Mouse (Mus musculus): Measurements from ENCODE around the gene Prss8.

The Prss8 gene

DNA sequence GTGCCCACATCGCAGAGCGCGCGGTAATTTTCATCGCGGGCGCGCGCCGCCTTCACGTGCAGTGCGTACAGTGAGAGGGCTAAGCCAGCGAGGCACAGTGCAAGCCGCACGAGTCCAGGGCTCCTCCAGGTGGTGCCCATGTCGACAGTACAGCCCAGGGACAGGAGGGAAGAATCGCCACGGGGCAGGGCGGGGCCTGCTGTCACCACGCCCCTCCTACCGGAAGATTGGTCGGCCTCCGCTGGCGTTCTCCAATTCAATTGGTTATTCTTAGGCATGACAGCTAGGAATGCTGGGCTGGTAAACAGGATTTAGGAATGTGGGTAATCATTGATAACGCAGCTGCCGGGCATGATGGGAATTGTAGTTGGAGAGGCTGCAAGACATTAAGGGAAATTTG lies 34.5 kb downstream of the Prss8 start, which contains the start of the genes Gm21974 and Vkorc1:
TSS of gene Gm21974 (minus strand) at position 13 of the 400 bp plus-strand sequence.
TSS of gene Vkorc1 (minus strand) at position 176 of the 400 bp plus-strand sequence.
- peak; percentile 95 for DNase-seq (ENCODE audit: low spot score)

DNA sequence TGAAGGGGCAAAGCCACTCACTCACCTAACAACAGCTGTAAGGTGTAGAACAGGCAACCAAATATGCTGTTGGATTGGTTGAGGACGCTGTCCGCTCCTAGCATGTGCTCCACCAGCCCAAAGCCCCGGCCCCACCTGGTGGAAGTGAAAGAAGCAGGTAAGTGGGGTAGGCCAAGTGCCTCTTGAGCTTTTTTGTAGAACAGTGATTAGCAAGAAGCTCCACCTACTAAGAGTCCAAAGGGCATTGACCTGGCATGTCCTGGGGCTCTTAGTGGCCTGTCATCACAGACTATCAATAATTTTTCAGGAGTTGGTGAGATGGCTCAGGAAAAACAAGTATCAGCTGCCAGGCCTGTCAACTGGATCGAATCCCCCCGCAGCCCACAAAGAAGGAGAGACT lies 35.4 kb downstream of the Prss8 start:
- DNase-seq (ENCODE audit: low spot score): no peak

DNA sequence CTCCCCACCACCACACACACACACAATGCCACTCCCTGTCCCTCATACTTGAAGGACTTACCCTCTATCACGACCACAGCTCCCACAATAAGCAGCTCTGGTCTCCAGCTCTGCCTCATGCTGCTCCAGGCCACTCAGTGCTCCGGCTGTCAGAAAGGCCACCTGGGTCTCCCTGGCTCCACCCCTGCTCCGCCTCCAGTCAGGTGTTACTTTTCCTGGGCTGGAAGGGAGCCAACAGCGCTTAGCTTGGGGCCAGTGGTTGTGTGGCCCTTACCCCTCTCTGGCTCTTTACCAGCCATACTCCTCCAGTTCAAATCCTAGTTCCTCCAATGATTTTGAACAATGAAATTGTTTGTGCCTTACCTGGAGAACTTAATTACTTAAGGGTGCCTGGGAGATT lies 39.1 kb downstream of the Prss8 start, which contains the start of gene Prss53:
TSS of gene Prss53 (minus strand) at position 173 of the 400 bp plus-strand sequence.
- DNase-seq (ENCODE audit: low spot score): no peak

DNA sequence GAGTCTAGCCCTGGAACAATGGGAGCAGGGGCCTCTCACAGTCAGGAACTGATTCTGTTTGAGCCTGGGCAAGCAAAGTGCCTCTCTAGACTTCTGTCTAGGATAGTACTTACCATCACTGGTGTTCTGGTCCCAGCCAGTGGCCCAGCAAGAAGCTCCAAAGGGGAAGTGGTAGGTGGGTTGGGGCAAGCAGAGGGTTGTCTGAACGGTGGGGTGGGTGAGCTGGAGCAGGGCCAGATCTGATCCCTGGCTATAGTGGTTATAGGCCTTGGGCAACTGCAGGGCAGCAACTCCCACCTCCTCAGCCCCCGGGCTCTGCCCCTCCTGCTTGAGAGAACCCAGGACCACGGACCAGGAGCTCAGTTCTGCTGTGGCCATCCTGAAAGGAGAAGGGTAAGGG lies 41.1 kb downstream of the Prss8 start:
- DNase-seq (ENCODE audit: low spot score): no peak

DNA sequence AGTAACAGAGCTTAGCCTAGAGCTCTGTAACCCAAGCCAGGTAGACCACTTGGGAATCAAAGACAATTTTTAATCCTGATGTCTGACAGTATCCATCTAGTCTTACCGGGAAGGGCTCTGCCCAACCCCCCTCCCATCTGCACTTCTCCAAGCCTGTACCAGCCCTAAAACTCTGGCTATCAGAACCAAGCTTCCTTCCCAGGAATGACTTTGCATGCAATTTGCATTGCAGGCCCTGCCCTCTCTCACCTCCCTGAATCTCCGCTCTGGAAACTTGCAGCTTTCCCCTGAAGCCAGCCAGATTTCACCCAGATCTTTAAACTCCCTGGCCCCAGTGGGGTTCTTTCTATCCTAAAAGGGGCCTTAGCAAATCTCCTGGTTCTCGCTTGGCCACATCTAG lies 42.1 kb downstream of the Prss8 start:
- DNase-seq (ENCODE audit: low spot score): no peak

DNA sequence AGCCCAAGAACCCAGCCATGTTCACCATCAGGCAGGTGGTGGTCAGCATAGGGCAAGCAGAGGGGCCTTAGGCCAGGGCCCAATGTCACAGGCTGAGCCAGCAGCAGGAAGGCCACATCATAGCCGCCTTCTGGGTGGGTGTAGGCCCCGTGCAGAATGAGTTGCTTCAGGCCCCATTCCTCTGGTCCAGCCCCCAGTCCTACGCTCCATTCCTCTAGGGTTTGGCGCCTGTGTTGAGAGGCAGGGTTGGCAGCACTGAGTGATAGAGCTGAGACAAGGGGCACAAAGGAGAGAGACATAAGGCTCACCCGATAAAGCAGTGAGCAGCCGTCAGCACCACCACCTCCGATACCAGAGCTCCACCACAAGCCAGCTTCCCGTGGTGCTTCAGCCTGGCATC lies 42.7 kb downstream of the Prss8 start:
- no peak for DNase-seq (ENCODE audit: low spot score)

DNA sequence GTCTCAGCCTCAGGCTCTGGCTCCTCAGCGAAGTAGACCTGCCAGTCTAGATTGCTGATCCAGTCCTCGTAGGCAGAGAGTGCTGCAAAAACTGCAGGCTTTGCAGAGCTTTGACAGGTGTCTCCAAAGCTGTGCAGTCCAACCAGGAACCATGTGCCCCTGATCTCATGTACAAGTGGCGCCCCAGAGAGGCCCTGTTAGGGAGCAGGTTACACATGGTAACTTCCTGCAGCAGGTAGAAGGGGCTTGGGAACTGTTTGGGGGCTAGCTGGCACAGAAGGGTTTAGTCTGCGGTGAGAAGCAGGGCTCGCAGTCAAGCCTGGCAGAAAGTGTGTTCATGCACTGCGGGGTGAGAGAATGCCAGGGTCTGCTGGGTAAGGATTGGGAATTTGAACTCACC lies 43.4 kb downstream of the Prss8 start:
- no peak for DNase-seq (ENCODE audit: low spot score)

DNA sequence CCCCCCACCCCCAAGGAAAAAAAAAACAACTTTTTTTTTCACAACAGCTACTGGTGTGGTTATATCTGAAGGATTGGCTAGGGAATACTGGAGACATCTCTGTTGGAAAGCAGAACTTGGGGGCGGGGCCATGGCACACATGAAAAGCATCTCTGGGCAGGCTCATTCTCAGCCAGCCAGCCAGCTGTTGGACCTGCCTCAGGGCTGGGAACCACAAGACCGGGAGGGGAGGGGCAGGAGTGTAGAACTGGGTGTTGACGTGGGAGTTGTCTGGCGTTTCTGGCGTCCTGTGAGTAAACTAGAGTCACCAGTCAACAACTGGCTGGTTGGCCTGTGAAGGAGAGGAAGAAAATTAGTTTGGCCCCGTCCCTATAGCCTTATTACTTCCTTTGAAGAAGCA lies 44.0 kb downstream of the Prss8 start:
- DNase-seq (ENCODE audit: low spot score): peak; percentile 73

DNA sequence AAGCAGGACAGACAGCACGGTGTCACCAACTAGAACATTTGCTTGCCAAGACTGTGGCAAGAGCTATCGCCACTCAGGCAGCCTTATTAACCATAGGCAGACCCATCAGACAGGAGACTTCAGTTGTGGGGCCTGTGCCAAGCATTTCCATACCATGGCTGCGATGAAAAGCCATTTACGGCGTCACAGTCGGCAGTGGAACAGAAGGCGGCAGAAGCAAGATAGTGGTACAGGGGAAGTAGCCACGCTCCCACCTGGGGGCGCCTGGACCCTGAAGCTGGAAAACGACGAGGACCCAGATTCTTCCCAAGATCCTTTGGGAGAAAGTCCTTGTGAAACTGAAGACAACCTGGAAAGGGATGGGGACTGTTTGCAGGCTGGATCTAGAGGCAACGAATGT lies 49.5 kb downstream of the Prss8 start:
- DNase-seq (ENCODE audit: low spot score): no peak

DNA sequence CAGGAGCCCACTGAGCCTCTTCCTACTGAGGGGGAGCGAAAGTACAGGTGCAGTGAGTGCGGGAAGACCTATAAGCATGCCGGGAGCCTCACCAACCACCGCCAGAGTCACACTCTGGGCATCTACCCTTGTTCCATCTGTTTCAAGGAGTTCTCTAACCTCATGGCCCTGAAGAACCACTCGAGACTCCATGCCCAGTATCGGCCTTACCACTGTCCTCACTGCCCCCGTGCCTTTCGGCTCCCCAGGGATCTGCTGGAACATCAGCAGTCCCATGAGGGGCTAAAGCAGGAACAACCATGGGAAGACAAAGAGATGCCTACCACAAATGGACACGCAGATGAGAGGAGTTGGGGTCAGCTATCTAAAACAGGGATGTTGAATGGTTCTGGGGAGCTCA lies 50.6 kb downstream of the Prss8 start:
- DNase-seq (ENCODE audit: low spot score): no peak

DNA sequence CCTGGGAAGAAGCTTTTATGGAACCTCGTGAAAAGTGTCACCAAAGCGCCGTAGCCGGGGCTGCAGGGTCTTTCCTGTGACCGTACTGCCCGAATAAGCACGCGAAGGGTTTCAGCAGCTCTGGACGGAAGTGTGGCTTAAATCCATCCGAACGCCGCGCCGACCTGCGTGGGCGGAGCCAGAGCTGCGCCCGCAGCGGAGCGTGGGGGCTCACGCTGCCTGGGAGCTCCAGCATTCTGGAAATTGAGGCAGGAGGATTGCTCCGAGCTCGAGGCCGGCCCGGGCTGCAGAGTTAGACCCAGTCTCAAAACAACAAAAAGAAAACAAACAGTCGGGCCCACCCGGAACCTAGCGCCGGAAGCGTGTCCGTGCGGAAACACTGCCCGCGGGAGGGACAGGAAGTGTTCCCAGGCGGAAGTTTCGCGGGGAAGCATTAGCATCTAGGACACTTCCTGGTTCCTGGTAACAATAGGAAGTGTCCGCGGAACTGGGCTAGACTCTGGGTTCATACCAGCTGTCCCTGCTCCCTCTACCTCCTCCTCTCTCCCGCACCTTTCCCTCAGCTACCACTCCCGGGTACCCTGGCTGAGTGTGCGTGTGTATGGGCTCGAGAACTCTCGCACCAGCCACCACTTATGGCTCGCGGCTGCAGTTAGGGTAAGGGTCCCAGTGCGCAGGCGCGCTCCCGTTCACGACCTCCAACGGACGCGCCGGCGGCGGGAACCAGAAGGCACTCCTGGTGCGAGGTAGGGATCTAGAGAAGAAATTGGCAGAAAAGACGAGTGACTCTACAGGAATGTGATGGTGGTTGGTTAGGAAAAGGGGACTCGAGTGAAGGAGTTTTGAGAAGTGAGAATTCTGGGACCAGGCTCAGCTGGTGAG lies 53.2 kb downstream of the Prss8 start, which contains the start of gene Zfp668:
TSS of gene Zfp668 (minus strand) at position 362 of the 882 bp plus-strand sequence.
- peak; percentile 92 for DNase-seq (ENCODE audit: low spot score)

DNA sequence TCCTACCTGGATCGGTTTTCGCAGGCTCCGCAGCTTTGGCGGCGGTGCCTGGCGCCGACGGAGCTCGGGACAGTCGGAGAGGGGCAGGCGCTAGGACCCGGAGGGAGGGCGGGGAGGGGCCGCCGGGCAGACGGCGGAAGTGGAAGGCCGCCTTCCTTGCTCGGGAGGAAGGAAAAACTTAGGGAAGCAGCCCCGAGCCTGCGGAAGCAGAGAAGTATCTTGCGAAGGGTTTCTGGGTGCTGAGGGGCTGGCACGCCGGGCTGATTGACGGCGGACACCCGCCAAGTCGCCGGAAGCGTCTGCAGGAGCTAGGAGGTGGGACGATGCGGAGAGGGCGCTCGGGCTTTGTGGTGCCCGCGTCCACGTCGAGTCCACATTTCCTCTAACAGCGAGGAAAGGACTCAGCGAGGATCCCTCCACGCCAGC lies 53.9 kb downstream of the Prss8 start, which contains the start of gene Zfp646:
TSS of gene Zfp646 (plus strand) at position 181 of the 426 bp plus-strand sequence.
- peak; percentile 82 for DNase-seq (ENCODE audit: low spot score)

Measured in testis, postnatal 14 days (tissue).